Mouse (Mus musculus): ENCODE results near the gene Cbfa2t2.

Gene Cbfa2t2

GRCm38 (mm10) chr2:154475062-154475349, 38.7 kb downstream of the Cbfa2t2 start:
- DNase-seq, result no peak

- DNase-seq, result no peak
These were observed 39.6 kb downstream of the Cbfa2t2 start for GRCm38 (mm10) chr2:154475861-154476260.

GRCm38 (mm10) chr2:154477028-154477427, 40.7 kb downstream of the Cbfa2t2 start:
- DNase-seq, result no peak

- no peak for DNase-seq
These were observed 55.5 kb downstream of the Cbfa2t2 start for GRCm38 (mm10) chr2:154491788-154492187.

GRCm38 (mm10) chr2:154493559-154493958, 57.3 kb downstream of the Cbfa2t2 start:
- DNase-seq, result peak; percentile 18

- DNase-seq, result no peak
These were observed 58.7 kb downstream of the Cbfa2t2 start for GRCm38 (mm10) chr2:154495021-154495420.

- DNase-seq, result no peak
These were observed 62.3 kb downstream of the Cbfa2t2 start for GRCm38 (mm10) chr2:154498571-154498970.

GRCm38 (mm10) chr2:154499717-154500247, 63.5 kb downstream of the Cbfa2t2 start:
- no peak for DNase-seq

- no peak for DNase-seq
These were observed 64.5 kb downstream of the Cbfa2t2 start for GRCm38 (mm10) chr2:154500758-154501157.

GRCm38 (mm10) chr2:154507076-154507475, 70.8 kb downstream of the Cbfa2t2 start:
- no peak for DNase-seq

- peak; percentile 39 for DNase-seq
These were observed 71.4 kb downstream of the Cbfa2t2 start for GRCm38 (mm10) chr2:154507566-154508283.

- no peak for DNase-seq
These were observed 72.2 kb downstream of the Cbfa2t2 start for GRCm38 (mm10) chr2:154508450-154508849.

GRCm38 (mm10) chr2:154510141-154510540, 73.9 kb downstream of the Cbfa2t2 start:
- no peak for DNase-seq

- no peak for DNase-seq
These were observed 80.7 kb downstream of the Cbfa2t2 start for GRCm38 (mm10) chr2:154516944-154517343.

GRCm38 (mm10) chr2:154517424-154517823, 81.1 kb downstream of the Cbfa2t2 start:
- no peak for DNase-seq

- DNase-seq, result no peak
These were observed 85.2 kb downstream of the Cbfa2t2 start for GRCm38 (mm10) chr2:154521449-154521848.

- no peak for DNase-seq
These were observed 86.1 kb downstream of the Cbfa2t2 start for GRCm38 (mm10) chr2:154522334-154522733.

- no peak for DNase-seq
These were observed 89.0 kb downstream of the Cbfa2t2 start for GRCm38 (mm10) chr2:154525285-154525684.

- DNase-seq, result no peak
These were observed 90.2 kb downstream of the Cbfa2t2 start for GRCm38 (mm10) chr2:154526531-154526930.

- no peak for DNase-seq
These were observed 96.6 kb downstream of the Cbfa2t2 start for GRCm38 (mm10) chr2:154532888-154533287.

- no peak for DNase-seq
These were observed 98.5 kb downstream of the Cbfa2t2 start for GRCm38 (mm10) chr2:154534704-154535270.

GRCm38 (mm10) chr2:154538310-154538709, 102.0 kb downstream of the Cbfa2t2 start:
- DNase-seq, result no peak

- no peak for DNase-seq
These were observed 102.4 kb downstream of the Cbfa2t2 start for GRCm38 (mm10) chr2:154538710-154539109.

- DNase-seq, result peak; percentile 40
These were observed 103.4 kb downstream of the Cbfa2t2 start for GRCm38 (mm10) chr2:154539720-154540119.

GRCm38 (mm10) chr2:154541630-154542029, 105.3 kb downstream of the Cbfa2t2 start:
- DNase-seq, result no peak
